Mouse (Mus musculus): ENCODE results near the gene Nuak2. TPM values are rescaled to one million over a fixed set of nuclear protein-coding genes. Genes with fewer than 3 reads are reported as not detected.

Gene Nuak2
- total RNA-seq, 1 experiment from 2014 or later, result 12.0 TPM

DNA sequence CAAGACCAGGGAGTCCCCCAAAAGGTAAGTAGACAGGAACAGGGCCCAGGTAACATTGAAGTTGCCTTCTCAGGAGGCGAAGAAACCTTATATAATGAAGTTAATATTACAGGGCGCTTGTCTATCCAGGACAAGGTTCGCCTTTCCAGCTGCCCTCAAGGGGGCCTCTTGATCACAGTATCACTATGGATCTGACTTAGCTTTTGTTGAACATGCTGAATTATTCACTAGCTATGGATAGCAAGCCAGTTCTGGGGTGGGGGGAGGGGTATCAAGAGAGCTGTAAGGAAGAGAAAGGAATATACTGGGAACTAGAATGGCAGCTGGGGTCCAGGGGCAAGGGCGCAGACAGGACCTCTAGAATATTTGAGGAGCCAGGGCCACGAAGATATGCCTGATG, 56.4 kb downstream of the Nuak2 start:
- no peak for ATAC-seq (replicated peaks; ENCODE audit: low read depth, poor library complexity, severe bottlenecking)

DNA sequence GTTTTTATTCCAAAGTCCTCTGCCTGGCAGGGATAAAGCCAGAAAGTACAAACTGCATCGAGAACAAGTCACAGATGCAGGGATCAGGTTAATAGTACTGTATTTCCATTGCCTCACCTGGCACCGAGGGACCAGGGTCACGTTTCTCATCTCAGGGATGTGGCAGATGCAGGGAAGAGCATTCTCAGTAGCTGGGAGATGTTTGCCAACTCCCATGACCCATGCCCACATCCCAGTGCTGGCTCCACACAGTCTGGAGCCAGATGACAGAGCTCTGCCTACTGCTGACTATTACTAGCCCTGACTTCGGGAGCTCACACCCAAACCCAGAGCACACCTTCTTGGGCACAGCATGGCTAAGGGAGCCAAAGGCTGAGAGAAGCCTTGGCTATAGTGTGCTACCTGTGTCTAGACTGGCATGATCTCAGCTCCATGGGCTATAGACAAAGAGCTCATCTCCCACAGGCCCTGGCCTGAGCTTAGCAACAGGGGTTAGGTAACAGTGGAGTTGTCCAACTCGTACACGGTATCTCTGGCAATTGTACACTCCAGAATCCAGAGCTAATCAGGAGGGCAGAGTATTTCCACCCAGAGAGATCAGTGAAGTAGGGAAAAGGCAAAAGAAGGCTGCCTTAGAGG, 57.1 kb downstream of the Nuak2 start:
- no peak for ATAC-seq (replicated peaks; ENCODE audit: low read depth, poor library complexity, severe bottlenecking)

DNA sequence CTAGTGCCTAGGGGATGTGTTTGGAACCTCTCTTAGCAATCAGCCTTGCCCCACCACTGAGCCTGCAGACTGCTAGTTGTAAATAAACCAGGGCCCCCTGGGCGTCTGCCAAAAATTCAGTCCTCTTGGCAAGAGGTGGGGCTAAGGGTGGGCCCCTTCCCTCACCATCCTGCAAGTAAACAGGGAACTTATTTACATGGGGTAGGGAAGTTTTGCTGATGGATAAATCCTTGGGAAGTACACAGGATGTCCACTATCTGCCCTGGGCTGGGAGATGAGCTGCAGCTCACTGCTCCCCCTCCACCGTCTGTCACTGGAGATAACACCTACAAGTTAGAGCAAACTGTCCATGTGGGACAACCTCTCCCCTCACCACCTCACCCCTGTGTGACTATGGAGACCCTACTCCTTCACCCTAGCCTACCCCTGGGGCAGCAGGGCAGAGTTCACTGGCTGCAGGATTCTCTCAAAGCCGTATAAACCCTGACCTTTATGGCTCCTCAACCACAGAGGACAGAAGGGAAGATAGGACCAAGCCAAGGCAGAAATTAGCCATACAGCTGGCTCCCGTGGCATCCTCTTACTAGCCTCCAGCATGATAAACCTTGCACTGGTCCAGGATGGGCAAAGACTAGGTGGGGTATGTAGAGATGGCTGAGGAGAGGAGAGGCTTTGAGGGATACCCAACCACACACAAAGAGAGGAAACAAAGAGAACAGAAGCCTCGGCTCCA, 58.4 kb downstream of the Nuak2 start:
- ATAC-seq (replicated peaks; ENCODE audit: low read depth, poor library complexity, severe bottlenecking), result 0 out of 2 replicates have a peak, but pooled peaks have one; percentile 5

DNA sequence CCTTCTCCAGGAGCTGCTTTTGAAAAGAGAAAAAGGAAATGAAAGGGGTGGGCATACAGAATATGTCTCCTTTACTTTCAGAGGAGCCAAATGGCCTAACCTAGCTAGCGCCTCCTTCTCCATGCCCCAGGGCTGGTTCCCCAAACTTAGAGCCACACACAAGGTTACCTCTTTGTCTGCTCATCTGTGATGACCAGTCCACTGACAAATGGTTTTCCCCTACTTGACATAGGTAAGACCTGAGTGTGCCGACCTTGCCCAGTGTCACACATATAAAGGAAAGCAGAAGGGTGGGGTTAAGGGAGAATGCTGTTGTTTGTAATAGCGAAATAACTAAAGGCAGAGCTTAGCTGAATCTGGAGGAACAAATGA, 58.9 kb downstream of the Nuak2 start:
- ATAC-seq (replicated peaks; ENCODE audit: low read depth, poor library complexity, severe bottlenecking), result no peak

DNA sequence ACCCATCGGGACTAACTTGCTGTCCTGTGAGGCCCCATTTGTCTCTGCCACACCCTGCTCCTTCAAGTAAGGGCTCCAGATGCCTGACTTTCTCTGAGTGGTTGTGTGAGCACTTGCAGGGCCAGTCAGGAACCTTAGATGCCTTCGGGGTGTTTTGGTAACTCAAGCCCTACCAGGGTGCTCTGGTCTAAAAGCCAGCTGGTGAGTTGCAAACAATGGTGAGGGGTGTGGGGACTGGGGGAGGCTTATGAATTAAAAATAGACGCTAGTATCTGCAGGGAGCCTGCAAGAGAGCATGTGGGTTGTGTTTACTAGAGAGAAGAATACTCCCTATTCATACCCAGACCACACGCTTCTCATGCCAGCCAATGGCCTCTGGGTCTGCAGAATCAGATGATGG, 59.3 kb downstream of the Nuak2 start:
- ATAC-seq (replicated peaks; ENCODE audit: low read depth, poor library complexity, severe bottlenecking), result no peak

DNA sequence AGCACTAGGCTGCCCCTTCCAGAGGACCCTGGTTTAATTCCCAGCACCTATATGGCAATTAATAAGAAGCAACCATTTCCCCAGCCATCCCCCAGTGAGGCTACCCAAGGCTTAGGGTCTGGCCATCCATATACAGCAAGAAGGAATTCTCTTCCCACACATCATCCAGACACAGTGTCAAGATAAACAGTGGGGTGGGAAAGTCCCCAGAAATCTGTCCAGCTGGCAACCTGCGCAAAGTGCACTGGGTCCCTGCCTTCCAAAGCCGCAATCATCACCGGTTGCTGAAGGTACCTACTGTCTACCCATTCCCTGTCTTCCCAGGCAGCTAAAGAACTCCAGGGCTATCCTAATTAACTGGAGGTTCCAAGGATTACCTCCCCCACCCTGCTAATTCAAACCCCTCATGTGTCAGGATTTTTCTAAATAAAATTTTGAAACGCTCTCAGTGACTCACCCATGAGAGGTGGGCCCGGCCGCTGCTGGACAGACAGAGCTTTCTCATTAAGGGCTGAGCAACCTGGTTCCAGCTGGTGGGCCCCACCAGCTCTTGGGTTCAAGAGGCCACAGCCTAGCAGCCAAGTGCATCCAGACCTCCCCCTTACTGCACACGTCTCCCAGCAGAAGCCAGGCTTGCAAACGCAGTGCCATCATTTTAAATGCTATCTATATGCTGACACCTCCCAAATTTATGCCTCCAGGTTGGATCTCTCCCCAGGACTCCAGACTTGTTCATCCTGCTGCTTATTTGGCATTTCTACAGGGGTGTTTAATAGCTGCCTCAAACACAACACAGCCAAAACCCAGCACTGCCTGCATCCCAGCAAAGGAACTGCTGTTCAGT, 60.5 kb downstream of the Nuak2 start:
- ATAC-seq (replicated peaks; ENCODE audit: low read depth, poor library complexity, severe bottlenecking), result no peak

DNA sequence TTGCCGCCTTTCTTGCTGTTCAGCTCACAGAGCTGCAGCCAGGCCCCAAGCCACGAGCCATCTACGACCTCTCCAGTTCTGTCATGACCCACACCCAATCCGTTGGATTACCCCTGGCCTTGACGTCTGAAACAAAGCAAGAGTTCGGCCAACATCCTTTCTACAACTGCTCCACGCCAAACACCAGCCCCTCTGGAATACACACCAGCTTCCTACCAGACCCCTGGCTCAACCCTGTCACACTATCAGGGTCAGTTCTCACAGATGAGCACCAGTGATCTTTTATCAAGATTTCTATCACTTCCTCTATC, 61.1 kb downstream of the Nuak2 start:
- no peak for ATAC-seq (replicated peaks; ENCODE audit: low read depth, poor library complexity, severe bottlenecking)

DNA sequence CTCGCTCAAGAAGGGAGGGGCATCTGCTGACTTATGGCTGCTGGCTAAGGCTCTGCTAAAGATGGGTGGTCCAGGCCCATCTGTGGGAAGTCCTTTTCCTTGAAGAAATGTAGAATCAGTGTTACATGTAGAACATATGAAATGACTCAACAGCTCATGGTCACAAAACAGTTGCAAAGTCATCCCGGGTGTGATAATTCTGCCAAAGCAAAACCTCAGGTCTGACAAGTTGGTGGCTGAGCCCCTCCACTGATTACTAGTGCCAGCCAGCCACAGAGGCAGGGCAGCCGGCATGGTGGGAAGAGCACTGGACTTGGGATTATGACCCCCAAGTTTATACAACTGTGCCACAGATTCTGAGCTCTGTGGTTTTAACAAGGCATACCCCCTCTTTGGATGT, 61.9 kb downstream of the Nuak2 start:
- ATAC-seq (replicated peaks; ENCODE audit: low read depth, poor library complexity, severe bottlenecking), result peak; percentile 56

DNA sequence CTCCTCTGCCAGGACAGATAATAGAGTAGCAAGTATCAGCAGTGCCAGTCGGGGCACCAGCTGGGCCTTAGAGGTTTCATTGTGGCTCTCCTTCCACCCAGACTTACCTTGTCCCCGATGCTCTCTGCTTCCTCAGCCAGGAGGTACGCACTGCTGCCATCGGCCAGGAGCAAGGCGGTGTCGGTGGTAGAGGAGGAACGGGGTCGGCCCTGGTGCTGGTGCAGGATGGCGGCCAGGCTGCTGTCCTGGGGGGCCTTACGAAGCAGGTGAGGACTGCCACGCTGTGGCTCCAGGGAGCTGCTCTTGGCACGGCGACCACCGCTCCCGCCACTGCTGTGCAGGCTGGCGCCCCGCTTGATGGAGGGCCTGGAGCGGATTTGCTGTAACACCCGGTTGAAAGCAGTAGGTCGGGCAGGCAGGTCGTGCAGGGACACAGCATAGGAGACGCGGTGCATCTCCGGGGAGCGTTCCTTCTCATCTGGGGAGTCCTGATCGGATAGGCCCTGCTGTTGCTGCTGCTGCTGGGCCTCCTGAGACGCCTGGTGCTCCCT, 64.7 kb downstream of the Nuak2 start:
- no peak for ATAC-seq (replicated peaks; ENCODE audit: low read depth, poor library complexity, severe bottlenecking)

DNA sequence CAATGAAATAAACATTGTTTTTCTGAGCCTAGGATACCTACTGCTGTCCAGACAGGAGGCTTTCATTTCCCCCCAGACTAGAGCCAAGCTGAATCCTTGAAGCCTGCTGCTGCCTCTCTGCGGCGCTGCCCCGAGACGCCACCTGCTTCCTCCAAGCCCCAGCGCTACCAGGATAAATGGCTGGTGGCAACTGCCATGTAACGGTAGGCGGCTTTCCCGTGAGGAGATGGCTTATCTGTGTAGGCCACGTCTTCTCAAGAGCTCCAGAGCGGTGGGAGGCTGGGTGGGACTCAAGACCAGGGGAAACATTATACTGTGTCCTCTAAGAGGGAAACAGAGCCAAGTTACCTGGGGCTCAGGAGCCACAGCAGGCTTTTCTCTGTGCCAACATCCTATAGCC, 66.0 kb downstream of the Nuak2 start:
- ATAC-seq (replicated peaks; ENCODE audit: low read depth, poor library complexity, severe bottlenecking), result peak; percentile 63

Other genes with a start within 250 kb of the Nuak2 start
- 0.63 and 5.5 TPM in 2 replicates for gene Mfsd4a, start 248.1 kb upstream of the Nuak2 start, total RNA-seq (2017)
- gene Cdk18, start 176.4 kb upstream of the Nuak2 start, total RNA-seq (2017), result 0.73 and 2.0 TPM in 2 replicates
- not detected in 2 replicates for gene Lemd1, start 124.7 kb upstream of the Nuak2 start, total RNA-seq (2017)
- gene AC124108.1, start 124.7 kb upstream of the Nuak2 start, total RNA-seq (2017), result not detected in 2 replicates
- gene Gm10188, start 86.4 kb upstream of the Nuak2 start, total RNA-seq (2017), result not detected in 2 replicates
- gene Klhdc8a, start 17.5 kb upstream of the Nuak2 start, total RNA-seq (2017), result not detected in 2 replicates
- gene Tmcc2, start 75.2 kb downstream of the Nuak2 start, total RNA-seq (2017), result 8.0 and 14.4 TPM in 2 replicates
- gene Dstyk, start 101.4 kb downstream of the Nuak2 start, total RNA-seq (2017), result 16.2 and 25.7 TPM in 2 replicates
- 47.4 and 56.9 TPM in 2 replicates for gene Rbbp5, start 161.2 kb downstream of the Nuak2 start, total RNA-seq (2017)
- 3.0 and 6.3 TPM in 2 replicates for gene Tmem81, start 190.1 kb downstream of the Nuak2 start, total RNA-seq (2017)
- gene Cntn2, start 227.1 kb downstream of the Nuak2 start, total RNA-seq (2017), result not detected in 2 replicates

All from common myeloid progenitor, adult 5-6 weeks (primary cell).